Mouse (Mus musculus): ENCODE measurements around the gene Zfp663.

The Zfp663 gene

GRCm38 (mm10) chr2:165321381-165321888, 47.1 kb downstream of the Zfp663 start:
- in situ Hi-C loops (cut with MboI, MseI), result loop anchor here (5.0 kb wide), 1 partner anchor 34 kb away; the partner anchor contains the start of gene Slc35c2

GRCm38 (mm10) chr2:165320531-165321150, 47.9 kb downstream of the Zfp663 start:
- in situ Hi-C loops (cut with MboI, MseI), result loop anchor here (5.0 kb wide), 1 partner anchor 33 kb away; the partner anchor contains the start of gene Slc35c2

DNA sequence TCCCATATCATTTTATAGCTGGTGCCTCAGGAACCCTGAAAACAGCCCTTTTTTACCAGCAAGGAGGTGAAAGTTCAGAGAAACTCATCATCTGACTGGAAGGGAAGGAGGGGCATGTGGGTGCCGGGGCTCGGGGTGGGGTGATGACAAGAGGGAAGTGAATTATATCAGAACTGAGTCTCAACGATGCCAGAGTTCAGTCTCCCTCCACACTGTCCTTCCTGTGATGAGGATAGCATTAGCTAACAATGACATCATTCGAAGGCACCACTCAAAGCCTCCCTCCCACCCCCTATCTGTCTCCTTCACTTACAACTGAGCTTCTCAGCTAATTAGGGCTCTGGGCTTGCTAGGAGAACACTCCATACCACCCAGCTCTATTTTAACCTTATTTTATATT, 49.0 kb downstream of the Zfp663 start:
- in situ Hi-C loops (cut with MboI, MseI), result loop anchor here (10.0 kb wide), 1 partner anchor 525 kb away; no protein-coding TSS in a partner anchor

- in situ Hi-C loops (cut with MboI, MseI), result loop anchor here (10.0 kb wide), 1 partner anchor 524 kb away; no protein-coding TSS in a partner anchor
These were observed 49.6 kb downstream of the Zfp663 start for GRCm38 (mm10) chr2:165318941-165319340.

DNA sequence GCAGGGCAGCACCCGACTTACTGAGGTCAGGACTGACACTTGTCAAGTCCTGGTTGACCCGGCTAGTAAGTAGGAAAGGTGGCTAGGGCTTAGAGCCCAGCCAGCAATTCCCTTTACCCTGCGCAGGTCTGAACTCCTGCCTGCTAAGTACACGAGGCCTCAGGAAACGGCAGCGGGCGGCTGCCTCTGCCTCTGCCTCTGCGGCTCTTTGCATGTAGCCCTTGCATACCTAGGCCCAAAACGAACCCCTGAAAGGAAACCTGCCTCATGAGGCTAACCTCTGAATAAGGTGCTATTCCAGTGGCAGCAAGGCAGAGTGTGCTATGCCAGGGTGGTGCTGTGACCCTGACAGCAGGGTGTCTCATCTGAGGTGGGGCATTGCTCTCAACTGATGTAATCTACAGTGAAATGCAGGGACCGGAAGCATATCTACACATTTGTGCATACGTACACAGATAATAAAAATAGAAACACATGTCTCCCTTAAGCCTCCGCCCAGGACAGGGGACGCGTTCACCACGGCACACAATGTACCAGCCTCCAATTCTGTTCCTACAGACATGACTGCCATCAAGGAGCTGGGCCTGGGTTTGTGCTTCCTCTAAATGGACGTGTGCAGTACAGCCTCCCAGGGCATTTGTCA, 50.8 kb downstream of the Zfp663 start:
- in situ Hi-C loops (cut with MboI, MseI), result loop anchor here (10.0 kb wide), 1 partner anchor 523 kb away; no protein-coding TSS in a partner anchor

DNA sequence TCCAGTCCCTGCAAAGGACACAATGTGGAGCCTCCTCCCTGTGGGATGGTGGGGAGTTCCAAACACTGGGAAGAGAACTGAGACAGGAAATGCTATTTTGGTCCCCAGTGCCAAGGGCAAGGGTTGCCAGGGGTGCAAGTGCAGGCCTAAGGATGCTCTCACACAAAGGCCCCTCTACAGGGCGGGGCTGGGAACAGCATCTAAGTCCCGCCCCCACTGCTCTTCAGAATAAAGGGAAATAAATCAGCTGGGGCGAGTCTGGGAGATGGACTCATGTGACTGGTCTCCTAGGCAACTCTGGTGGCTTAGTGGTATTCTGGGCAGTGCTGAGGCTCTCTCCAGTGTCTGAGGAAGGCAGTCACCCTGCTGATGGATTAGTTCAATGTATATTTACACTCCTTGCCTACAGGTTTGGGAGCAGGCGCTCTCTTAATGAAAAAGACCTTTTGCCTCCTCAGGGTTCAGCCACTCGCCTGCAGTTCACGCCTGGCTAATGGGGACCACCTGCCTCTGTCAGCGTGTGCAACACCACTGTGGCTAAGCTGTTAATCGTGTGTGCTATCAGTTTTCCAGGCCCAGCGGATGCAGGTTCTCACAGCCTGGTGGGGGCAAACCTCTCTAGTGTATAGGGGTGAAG, 51.6 kb downstream of the Zfp663 start:
- in situ Hi-C loops (cut with MboI, MseI), result loop anchor here (10.0 kb wide), 1 partner anchor 522 kb away; no protein-coding TSS in a partner anchor

- in situ Hi-C loops (cut with MboI, MseI), result loop anchor here (10.0 kb wide), 1 partner anchor 521 kb away; no protein-coding TSS in a partner anchor
These were observed 52.3 kb downstream of the Zfp663 start for GRCm38 (mm10) chr2:165316204-165316603.

- in situ Hi-C loops (cut with MboI, MseI), result loop anchor here (10.0 kb wide), 1 partner anchor 519 kb away; no protein-coding TSS in a partner anchor
These were observed 54.3 kb downstream of the Zfp663 start for GRCm38 (mm10) chr2:165314197-165314596.

- in situ Hi-C loops (cut with MboI, MseI), result loop anchor here (10.0 kb wide), 1 partner anchor 518 kb away; no protein-coding TSS in a partner anchor
These were observed 56.1 kb downstream of the Zfp663 start for GRCm38 (mm10) chr2:165312381-165312780.

DNA sequence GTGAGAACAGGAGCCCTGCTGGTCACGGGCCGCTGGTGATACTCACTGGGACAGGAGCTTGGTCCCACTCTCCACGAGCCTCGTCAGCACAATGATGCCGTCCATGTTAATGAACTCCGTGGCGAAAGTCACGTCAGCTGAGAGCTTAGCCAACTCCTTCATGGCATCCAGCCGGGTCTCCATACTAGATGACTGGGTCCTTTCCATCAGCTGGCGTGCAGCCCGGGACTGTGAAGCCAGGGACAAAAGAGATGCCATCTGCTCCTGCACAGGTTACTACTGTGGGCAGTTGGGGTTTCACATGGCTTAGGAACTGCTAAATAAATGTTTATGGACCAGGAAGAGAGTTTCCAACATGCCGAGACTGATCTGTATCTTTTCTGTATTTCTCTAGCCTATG, 57.0 kb downstream of the Zfp663 start:
- in situ Hi-C loops (cut with MboI, MseI), result loop anchor here (10.0 kb wide), 1 partner anchor 517 kb away; no protein-coding TSS in a partner anchor

- in situ Hi-C loops (cut with MboI, MseI), result loop anchor here (10.0 kb wide), 1 partner anchor 516 kb away; no protein-coding TSS in a partner anchor
These were observed 57.6 kb downstream of the Zfp663 start for GRCm38 (mm10) chr2:165310818-165311425.

DNA sequence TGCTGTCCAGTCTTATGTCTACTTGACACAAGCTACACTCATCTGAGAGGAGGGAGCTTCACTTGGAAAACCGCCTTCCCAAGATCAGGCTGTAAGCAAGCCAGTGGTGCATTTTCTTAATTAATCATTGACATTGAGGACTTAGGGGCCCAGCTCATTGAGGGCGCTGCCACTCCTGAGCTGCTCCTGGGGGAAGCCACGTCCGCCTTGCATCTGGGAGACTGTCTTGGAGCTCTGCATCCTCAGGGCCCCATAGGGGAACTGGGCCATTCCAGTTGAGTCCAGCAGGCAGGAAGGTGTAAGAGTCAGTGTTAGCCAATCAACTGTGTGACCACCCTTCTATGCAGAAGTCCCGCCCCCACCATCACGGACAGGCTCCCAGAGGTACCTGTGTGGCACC, 60.7 kb downstream of the Zfp663 start:
- in situ Hi-C loops (cut with MboI, MseI), result no loop called here

GRCm38 (mm10) chr2:165305438-165305837, 63.1 kb downstream of the Zfp663 start:
- in situ Hi-C loops (cut with MboI, MseI), result no loop called here

DNA sequence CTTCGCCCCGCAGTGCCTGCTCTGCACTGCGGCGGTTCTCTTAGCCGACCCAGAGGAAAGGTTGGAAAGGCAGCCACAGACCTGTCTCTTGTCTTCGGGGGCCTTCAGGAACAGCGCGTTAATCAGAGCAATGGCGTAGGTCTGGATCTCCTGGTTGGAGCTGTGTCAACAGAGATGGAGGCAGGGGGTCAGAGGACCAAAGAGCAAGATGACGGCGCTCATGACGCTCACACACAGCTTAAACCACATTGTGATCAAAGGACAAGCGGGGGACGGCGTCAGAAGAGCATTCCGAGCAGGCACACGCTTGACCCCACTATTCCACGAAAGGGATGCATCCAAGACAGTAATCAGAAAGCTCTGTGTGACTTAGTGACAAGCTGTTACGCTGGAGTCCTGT, 63.7 kb downstream of the Zfp663 start:
- in situ Hi-C loops (cut with MboI, MseI), result no loop called here

- in situ Hi-C loops (cut with MboI, MseI), result no loop called here
These were observed 65.0 kb downstream of the Zfp663 start for GRCm38 (mm10) chr2:165303354-165304012.

DNA sequence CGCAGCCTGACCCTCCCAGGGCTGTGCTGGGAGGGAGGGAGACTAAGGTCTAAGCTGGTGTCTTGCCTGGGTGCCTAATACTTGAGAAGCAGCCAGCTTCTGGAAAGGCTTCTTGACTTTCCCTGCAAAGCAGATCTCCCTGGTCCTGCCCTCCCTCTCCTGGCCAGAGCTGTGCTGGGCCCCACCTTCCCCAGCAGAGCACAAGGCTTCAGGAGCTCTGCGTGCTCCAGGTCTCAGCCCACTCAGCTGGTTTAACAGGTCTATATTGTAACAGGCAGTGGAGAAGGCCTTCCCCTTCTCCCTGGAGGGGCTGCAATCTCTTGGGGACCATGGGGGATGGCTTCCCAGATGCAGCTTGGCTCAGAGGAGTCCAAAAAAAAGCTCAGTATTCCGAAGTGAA, 67.1 kb downstream of the Zfp663 start:
- in situ Hi-C loops (cut with MboI, MseI), result no loop called here

All from T-helper 2 cell (primary cell).